Mouse (Mus musculus) T-helper 1 cell (primary cell): Measurements from ENCODE around the gene Nme3.

Experiments used
- in situ Hi-C: fragments of 300-600 bp; cut with MboI, MseI; formaldehyde crosslinking; loops from one replicate; pipeline ENCODE4 v1.15.1; 2025; ENCODE audit warnings: high pct_unique_total_duplicates

The Nme3 gene

DNA sequence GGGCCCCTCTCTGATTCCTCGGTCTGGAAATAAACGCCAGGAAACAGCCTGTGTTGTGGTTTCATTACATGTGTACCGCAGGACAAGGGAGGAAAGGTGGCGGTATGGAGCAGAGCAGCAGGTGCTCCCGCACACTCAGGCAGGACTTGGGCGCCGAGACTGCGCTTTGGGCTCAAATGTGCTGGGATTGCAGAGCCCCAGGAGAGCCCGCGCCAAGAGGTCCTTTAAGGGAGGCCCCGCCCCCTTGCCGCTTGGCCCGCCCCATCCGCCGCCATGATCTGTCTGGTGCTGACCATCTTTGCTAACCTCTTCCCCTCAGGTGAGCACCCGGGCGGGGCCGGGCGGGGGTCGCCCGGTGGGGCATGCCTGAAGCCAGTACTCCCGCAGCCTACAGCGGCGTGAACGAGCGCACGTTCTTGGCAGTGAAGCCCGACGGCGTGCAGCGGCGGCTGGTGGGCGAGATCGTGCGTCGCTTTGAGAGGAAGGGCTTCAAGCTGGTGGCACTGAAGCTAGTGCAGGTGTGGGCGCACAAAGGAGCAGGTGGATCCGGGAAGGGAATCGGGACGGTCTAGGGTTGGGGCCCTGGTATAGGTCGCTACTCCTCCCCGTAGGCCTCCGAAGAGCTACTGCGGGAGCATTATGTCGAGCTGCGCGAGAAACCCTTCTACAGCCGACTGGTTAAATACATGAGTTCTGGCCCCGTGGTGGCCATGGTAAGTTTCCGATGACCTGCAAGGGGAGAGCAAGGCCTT is at the start of gene Nme3:
Nme3 (plus strand) TSS at position 260 of the 752 bp plus-strand sequence.
- in situ Hi-C loops = no loop called here

- in situ Hi-C loops = loop anchor here (5.0 kb wide), 1 partner anchor 40 kb away; the partner anchor contains the start of genes Nubp2 and Spsb3
Observed at GRCm38 (mm10) chr17:24847386-24847785, 48.9 kb upstream of the Nme3 start.

- in situ Hi-C loops = loop anchor here (5.0 kb wide), 1 partner anchor 39 kb away; the partner anchor contains the start of genes Nubp2 and Spsb3
Observed at GRCm38 (mm10) chr17:24848600-24849031, 47.7 kb upstream of the Nme3 start.

GRCm38 (mm10) chr17:24849733-24850064 is 46.6 kb upstream of the Nme3 start:
- in situ Hi-C loops = loop anchor here (5.0 kb wide), 1 partner anchor 38 kb away; the partner anchor contains the start of genes Nubp2 and Spsb3

DNA sequence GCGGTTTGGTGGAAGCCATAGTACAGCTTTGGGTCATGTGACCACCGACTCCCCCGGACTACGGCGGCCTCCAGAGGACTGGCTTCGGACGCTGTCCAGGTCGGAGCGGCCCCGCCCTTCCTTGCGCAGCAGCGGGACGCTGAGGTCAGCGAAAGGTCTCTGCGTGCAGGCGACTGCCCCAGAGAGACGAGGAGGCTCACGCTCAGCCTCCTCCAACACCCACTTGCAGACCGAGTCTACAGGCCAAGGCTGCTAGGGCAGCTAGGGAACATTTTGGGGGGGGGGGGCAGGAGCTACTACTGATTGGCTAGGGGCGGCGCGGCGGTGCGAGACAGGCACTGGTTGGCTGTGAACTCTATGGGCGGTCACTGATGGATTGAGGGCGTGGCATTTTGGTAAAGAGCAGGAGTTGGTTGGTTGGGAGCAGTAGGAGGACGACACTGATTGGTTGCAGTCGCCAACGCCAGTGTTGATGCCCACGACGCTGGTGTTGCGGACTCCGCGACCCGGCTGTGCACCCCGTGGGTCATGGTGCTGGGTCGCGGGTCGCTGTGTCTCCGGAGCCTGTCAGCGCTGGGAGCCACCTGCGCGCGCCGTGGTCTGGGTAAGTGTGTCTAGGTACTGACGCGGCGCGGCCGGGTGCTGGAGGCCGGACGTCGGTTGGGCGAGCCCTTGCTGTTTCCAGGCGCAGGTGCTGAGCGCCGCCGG is 46.1 kb upstream of the Nme3 start, which contains the start of gene Fahd1:
Fahd1 (minus strand) TSS at position 300 of the 708 bp plus-strand sequence.
- in situ Hi-C loops = no loop called here

DNA sequence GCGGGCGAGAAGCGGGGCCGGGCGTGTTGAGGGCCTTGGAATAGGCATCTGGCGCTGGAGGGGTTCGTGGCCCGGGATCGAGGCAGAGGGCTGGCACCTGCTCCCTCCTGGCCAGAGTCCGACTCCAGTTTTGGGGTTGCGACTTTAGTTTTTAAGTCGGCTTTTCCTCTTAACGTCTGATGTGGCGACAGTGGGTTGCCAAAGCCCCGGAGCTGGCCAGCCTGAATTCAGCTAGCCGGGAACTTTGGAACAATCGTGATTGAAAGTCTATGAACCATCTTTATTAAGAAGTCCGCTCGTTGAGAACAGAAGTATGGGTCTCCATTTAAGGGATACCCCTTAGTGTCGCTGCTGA is 45.5 kb upstream of the Nme3 start:
- in situ Hi-C loops = no loop called here

- in situ Hi-C loops = no loop called here
Observed at GRCm38 (mm10) chr17:24851381-24852125, 44.7 kb upstream of the Nme3 start.

DNA sequence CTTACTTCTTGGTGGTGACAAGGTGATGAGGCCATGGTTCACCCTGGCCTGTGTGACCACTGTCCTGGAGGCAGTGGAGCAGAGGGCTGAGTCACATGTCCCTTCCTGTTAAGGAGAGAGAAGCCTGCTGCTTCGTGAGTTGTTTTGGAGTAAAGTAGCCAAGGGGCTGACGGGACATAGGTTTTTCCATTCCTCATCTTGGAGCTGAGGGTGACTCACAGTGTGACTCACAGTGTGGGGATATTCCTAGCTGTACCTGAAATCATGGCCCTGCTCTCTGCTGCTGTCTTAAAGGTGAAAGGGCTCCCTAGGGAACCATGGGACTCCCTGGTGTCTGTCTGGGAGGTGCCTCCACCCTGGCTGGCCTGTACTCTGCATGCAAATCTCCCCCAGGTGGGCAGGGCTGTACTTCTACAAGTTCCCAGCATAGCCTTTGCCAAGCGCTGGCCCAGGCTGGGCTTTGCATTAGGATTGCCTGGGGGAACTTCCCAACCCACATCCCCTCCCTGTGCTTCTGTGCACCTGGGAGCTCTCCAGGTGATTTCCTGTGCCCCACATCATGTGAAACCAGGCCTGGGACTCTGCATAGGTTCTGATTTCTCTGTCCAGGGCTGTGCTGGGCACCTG is 40.3 kb upstream of the Nme3 start:
- in situ Hi-C loops = no loop called here

DNA sequence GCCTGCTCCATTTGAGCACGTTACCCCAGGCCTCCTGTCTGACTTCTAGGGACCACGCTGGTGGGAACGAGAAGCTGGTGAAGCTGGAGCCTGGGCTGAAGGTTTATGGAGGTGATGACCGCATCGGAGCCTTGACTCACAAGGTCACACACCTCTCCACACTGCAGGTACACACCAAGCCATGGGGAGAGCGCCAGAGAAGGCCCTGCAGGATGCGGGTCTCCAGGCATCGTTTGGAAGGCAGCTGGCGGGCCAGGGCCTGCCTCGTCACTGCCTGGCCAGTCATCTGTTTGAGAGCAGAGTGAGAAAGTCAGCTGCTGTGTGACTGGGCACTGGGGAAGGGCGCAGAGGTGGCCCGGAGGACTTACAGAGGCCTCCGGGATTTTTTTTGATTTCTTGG is 39.7 kb upstream of the Nme3 start:
- in situ Hi-C loops = no loop called here

DNA sequence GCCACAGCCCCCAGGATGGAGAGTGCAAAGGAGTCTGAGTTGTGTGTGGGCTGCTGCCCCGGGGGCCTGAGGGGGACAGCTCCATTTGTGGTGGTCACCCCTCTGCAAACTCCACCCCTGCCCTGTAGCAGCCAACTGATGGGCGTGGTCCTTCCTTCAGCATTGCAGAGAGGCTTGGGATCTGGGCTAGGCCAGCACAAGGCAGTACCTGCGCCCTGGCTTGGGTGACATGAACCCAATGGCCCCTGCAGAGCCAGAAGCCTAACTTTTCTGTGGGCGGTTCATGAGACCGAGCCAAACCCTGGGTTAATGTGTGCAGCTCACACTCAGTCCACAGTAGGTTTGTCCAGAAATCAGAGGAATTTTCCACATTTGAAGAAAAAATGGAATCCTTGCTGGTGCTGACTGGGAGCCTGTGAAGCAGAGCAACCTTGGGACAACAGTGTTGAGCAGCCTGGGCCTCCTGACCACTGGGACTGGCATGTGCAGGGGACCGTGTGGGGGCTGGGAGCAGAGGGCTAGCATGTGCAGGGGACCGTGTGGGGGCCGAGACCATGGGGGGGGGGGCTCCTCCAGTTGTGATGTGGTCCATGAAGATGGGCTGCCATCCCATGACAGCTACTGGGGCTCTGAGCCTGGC is 38.3 kb upstream of the Nme3 start:
- in situ Hi-C loops = no loop called here

GRCm38 (mm10) chr17:24858967-24859366 is 37.3 kb upstream of the Nme3 start:
- in situ Hi-C loops = no loop called here

DNA sequence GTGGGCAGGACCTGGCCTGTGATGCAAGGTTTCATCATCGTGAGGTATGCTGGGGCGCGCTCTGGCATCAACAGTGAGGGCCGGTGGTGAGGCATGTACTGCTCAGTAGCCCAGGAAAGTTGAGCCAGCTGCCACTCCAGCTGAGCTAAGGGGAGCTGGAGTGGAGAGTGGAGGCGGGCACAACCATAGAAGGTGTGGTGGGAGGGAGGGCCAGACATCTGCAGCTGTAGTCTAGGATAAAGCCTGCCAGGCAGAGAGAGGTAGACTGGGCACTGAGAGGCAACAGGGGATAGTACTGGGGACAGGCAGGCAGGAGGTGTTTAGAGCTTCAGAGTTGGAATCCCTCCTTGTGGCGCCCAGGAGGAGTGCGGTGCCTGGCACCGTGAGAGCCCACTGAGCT is 36.2 kb upstream of the Nme3 start:
- in situ Hi-C loops = no loop called here

GRCm38 (mm10) chr17:24861785-24862184 is 34.5 kb upstream of the Nme3 start:
- in situ Hi-C loops = no loop called here

- in situ Hi-C loops = no loop called here
Observed at GRCm38 (mm10) chr17:24865776-24866175, 30.5 kb upstream of the Nme3 start, which contains the start of gene Igfals. Igfals (plus strand) TSS chr17:24865997.

- in situ Hi-C loops = no loop called here
Observed at GRCm38 (mm10) chr17:24867914-24868313, 28.4 kb upstream of the Nme3 start.

DNA sequence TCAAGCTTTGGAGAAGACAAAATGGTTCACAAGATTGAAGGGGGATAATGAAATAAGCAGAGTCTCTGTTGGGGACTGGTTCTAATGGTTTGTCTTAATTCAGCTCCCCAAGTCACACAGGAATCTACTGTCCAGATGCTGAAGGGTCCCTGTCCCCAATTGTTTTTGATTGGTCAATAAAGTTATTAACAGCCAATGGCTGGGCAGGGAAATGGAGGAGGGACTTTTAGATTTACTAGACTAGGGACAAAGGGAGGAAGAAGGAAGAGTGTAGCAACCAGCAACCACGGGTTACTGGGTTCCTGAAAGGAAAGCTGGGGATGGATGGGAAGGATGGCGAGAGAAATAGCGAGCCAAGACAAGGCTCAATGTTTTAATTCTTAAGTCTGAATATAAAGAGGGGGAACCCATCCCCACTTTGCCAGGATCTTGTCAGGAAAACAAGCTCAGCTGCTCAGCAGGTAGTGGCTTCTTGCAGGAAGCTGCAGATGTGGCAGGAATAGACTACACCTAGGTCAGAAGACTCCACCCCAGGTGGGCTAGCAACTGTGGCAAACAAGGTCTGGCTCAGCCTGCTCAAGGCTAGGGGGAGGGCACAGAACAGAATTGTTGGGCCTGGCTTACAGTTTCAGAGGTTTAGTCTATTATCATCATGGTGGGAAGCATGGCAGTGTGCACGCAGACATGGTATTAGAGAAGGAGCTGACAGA is 22.4 kb upstream of the Nme3 start:
- in situ Hi-C loops = no loop called here

DNA sequence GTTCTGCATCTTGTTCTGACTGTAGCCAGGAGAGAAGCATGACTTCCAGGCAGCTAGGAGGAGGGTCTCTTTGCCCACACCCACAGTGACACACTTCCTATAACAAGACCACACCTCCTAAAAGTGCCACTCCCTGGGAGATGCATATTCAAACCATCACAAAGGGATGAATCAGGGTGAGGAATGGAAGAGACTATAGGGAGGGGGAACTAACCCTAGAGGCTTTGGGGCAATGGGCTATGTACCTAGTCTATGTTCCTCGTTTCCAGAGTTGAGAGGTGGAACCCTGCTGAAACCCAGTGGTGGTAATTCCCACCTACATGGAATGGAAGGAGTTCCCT is 21.9 kb upstream of the Nme3 start:
- in situ Hi-C loops = no loop called here

- in situ Hi-C loops = no loop called here
Observed at GRCm38 (mm10) chr17:24874989-24875388, 21.3 kb upstream of the Nme3 start.

DNA sequence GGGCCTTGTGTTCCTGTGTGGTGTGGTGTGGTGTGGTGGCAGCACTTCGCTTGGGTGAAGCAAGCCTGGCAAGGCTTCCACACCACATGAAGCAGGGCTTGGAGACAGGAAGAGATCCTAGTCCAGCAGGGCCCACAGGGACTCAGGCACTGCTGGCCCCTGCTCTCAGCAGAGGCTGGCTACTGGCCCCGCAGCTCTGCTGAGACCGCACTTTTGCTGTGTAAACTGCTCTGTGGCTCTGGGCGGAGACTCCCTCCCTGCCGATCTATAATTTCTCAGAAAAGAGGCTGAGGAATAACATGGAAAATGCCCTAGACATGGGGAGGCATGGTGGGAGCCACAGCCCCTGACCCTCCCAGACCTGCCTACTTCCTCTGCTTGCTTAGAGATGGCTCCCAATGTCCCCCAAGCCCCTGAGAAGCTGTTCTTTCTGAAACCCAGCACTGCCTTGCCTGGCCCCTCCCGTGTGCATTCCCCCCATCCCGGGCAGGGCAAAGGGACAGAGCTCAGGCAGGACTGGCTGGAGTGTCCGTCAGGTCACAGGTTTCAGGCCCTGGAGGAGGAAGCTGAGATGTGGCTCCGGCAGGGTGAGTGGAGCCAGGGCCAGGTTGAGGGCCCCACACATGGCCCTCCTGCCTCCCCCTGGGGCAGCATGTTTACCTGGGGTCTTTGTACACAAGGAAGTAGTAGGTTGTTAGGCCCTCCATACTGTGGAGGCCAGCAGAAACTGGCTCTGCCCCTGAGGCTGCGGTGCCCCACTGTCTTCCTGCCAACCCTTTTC is 18.8 kb upstream of the Nme3 start:
- in situ Hi-C loops = no loop called here

- in situ Hi-C loops = no loop called here
Observed at GRCm38 (mm10) chr17:24878117-24878397, 18.2 kb upstream of the Nme3 start.
